Mouse (Mus musculus) forebrain, postnatal 0 days (tissue): Measurements from ENCODE around the gene Csn1s2a. TPM values are rescaled to one million over a fixed set of nuclear protein-coding genes. Genes with fewer than 3 reads are reported as not detected.

ENCODE experiments used
- ATAC-seq: fragments of 200-750 bp; cut with Nextera tagmentation; 2 replicates; pipeline ENCODE4 v1.8.0; 2017; ENCODE audit warnings: mild to moderate bottlenecking, moderate library complexity
- DNase-seq: peaks from one replicate; pipeline ENCODE4 v3.0.0-alpha.2; 2015
- H3K27ac ChIP-seq: fragments of 300-500 bp; sonication (generic); 2 replicates; pipeline ENCODE4 v1.5.1; 2014; ENCODE audit warnings: low read depth, mild to moderate bottlenecking, antibody characterized with exemption, low read length, moderate library complexity, mixed read lengths
- H3K27me3 ChIP-seq: fragments of 300-500 bp; sonication (generic); 2 replicates; pipeline ENCODE4 v1.6.1; 2014; ENCODE audit warnings: mild to moderate bottlenecking, low read length, mixed read lengths; ENCODE audit not compliant: insufficient read depth
- H3K36me3 ChIP-seq: fragments of 300-500 bp; sonication (generic); 2 replicates; pipeline ENCODE4 v1.6.1; 2014; ENCODE audit warnings: mild to moderate bottlenecking, moderate library complexity; ENCODE audit not compliant: insufficient read depth
- H3K4me1 ChIP-seq: fragments of 300-500 bp; sonication (generic); 2 replicates; pipeline ENCODE4 v1.6.1; 2014; ENCODE audit warnings: antibody characterized with exemption; ENCODE audit not compliant: insufficient read depth
- H3K4me2 ChIP-seq: fragments of 300-500 bp; sonication (generic); 2 replicates; pipeline ENCODE4 v1.6.1; 2014; ENCODE audit warnings: low read depth, mild to moderate bottlenecking, moderate library complexity
- H3K4me3 ChIP-seq: fragments of 300-500 bp; sonication (generic); 2 replicates; pipeline ENCODE4 v1.5.1; 2014; ENCODE audit warnings: low read depth, low read length, mixed read lengths
- H3K9ac ChIP-seq: fragments of 300-500 bp; sonication (generic); 2 replicates; pipeline ENCODE4 v1.6.1; 2014; ENCODE audit warnings: mild to moderate bottlenecking
- H3K9me3 ChIP-seq: fragments of 300-500 bp; sonication (generic); 2 replicates; pipeline ENCODE4 v1.6.1; 2016; ENCODE audit warnings: low read length
- CTCF ChIP-seq: sonication (generic); IDR thresholded peaks from 2 replicates; pipeline ENCODE4 v1.5.1; 2016; ENCODE audit warnings: antibody characterized with exemption, control low read depth, low read depth
- WGBS: fragments of 180-500 bp; shearing (Covaris S2); extraction: QIAGEN DNeasy Blood & Tissue Kit; methylation state at CpG from one replicate; pipeline ENCODE4 v1.1.7; 2014; 5-methylcytosine and 5-hydroxymethylcytosine counted together
- polyA plus RNA-seq: library from polyadenylated mRNA; unstranded; fragments of >200 nt; fragmentation: Nextera tagmentation; extraction: Ambion mirVana; gene quantifications from 2 replicates; pipeline ENCODE4 v1.2.1, GENCODE M21; 2015
- total RNA-seq: library from RNA; depleted of rRNA; stranded (reverse); fragments of >200 nt; gene quantifications from 2 replicates; pipeline ENCODE4 v1.2.3, GENCODE M21; 2014; rRNA removed

Gene Csn1s2a
- total and polyA plus RNA-seq, 2 experiments from 2014 or later = not detected

- Histone ChIP-seq H3K4me1 (no peaks in the 10 kb centered on the region), H3K9me3 (no peaks in the 10 kb centered on the region), H3K9ac (no peak within 1 kb of the TSS), H3K27me3 (no peaks in the 10 kb centered on the region), H3K36me3 (no peaks in the 10 kb centered on the region), H3K4me2 (no peak within 1 kb of the TSS), H3K4me3 (no peak within 1 kb of the TSS), H3K27ac (no peak within 1 kb of the TSS)
- TF ChIP-seq CTCF = no peak
- 78% methylated on average over 1 of the region's 1 CpGs for WGBS
- no peak for DNase-seq
- ATAC-seq = no peak
These were observed 51.0 kb downstream of the Csn1s2a start, which contains the start of gene Prr27 for GRCm38 (mm10) chr5:87825386-87825785. Gene Prr27, plus strand, starts transcription at chr5:87825686.

Other genes starting within 250 kb of the Csn1s2a start
- not detected in 2 replicates for gene Sult1b1, start 236.4 kb upstream of the Csn1s2a start, total RNA-seq
- gene Sult1b1, start 236.4 kb upstream of the Csn1s2a start, polyA plus RNA-seq = not detected in 2 replicates
- gene Sult1d1, start 205.5 kb upstream of the Csn1s2a start, total RNA-seq = 0.08 TPM in 1 of 2 replicates, not detected in the other
- 0.11 TPM in 1 of 2 replicates, not detected in the other for gene Sult1d1, start 205.5 kb upstream of the Csn1s2a start, polyA plus RNA-seq
- gene Sult1e1, start 183.0 kb upstream of the Csn1s2a start, total RNA-seq = not detected in 2 replicates
- not detected in 2 replicates for gene Sult1e1, start 183.0 kb upstream of the Csn1s2a start, polyA plus RNA-seq
- not detected in 2 replicates for gene Csn1s1, start 108.4 kb upstream of the Csn1s2a start, total RNA-seq
- gene Csn1s1, start 108.4 kb upstream of the Csn1s2a start, polyA plus RNA-seq = not detected in 2 replicates
- gene Csn2, start 74.9 kb upstream of the Csn1s2a start, total RNA-seq = not detected in 2 replicates
- not detected in 2 replicates for gene Csn2, start 74.9 kb upstream of the Csn1s2a start, polyA plus RNA-seq
- gene Csn1s2b, start 33.5 kb downstream of the Csn1s2a start, total RNA-seq = not detected in 2 replicates
- gene Csn1s2b, start 33.5 kb downstream of the Csn1s2a start, polyA plus RNA-seq = not detected in 2 replicates
- gene Prr27, start 51.1 kb downstream of the Csn1s2a start, total RNA-seq = not detected in 2 replicates
- gene Prr27, start 51.1 kb downstream of the Csn1s2a start, polyA plus RNA-seq = not detected in 2 replicates
- 0.29 TPM in 1 of 2 replicates, not detected in the other for gene Odam, start 110.5 kb downstream of the Csn1s2a start, total RNA-seq
- not detected in 2 replicates for gene Odam, start 110.5 kb downstream of the Csn1s2a start, polyA plus RNA-seq
- not detected in 2 replicates for gene Csn3, start 151.0 kb downstream of the Csn1s2a start, total RNA-seq
- not detected in 2 replicates for gene Csn3, start 151.0 kb downstream of the Csn1s2a start, polyA plus RNA-seq
- 0.14 and 0.15 TPM in 2 replicates for gene 2310003L06Rik, start 194.9 kb downstream of the Csn1s2a start, total RNA-seq
- gene 2310003L06Rik, start 194.9 kb downstream of the Csn1s2a start, polyA plus RNA-seq = 0.20 TPM in 1 of 2 replicates, not detected in the other
- not detected in 2 replicates for gene Gm28434, start 194.9 kb downstream of the Csn1s2a start, total RNA-seq
- 0.48 TPM in 1 of 2 replicates, not detected in the other for gene Gm28434, start 194.9 kb downstream of the Csn1s2a start, polyA plus RNA-seq
- not detected in 2 replicates for gene Cabs1, start 204.9 kb downstream of the Csn1s2a start, total RNA-seq
- gene Cabs1, start 204.9 kb downstream of the Csn1s2a start, polyA plus RNA-seq = not detected in 2 replicates
- 0.38 and 1.0 TPM in 2 replicates for gene Smr3a, start 228.0 kb downstream of the Csn1s2a start, total RNA-seq
- gene Smr3a, start 228.0 kb downstream of the Csn1s2a start, polyA plus RNA-seq = 0.38 TPM in 1 of 2 replicates, not detected in the other